Mouse (Mus musculus) E14TG2a.4 (cell line): ENCODE results near the gene Jup.

Experiments used
- H3K27me3 ChIP-seq: 2 replicates; pipeline ENCODE4 v1.6.1; 2014; ENCODE audit warnings: low read length, control low read depth; ENCODE audit not compliant: insufficient read depth
- H3K36me3 ChIP-seq: 2 replicates; pipeline ENCODE4 v1.6.1; 2014; ENCODE audit warnings: low read length, control low read depth; ENCODE audit not compliant: insufficient read depth
- H3K4me1 ChIP-seq: replicated peaks from 2 replicates; pipeline ENCODE4 v1.6.1; 2014; ENCODE audit warnings: low read depth, low read length, control low read depth
- H3K4me3 ChIP-seq: replicated peaks from 2 replicates; pipeline ENCODE4 v1.5.1; 2014; ENCODE audit warnings: mild to moderate bottlenecking, low read length
- H3K9me3 ChIP-seq: 2 replicates; pipeline ENCODE4 v1.6.1; 2014; ENCODE audit warnings: low read length, control low read depth
- CTCF ChIP-seq: conservative IDR thresholded peaks from 2 replicates; pipeline ENCODE4 v1.5.1; 2014; ENCODE audit warnings: low read length
- NANOG ChIP-seq: IDR thresholded peaks from 2 replicates; pipeline ENCODE4 v1.6.1; 2014; ENCODE audit warnings: borderline replicate concordance, low read length, mixed read lengths
- POU5F1 ChIP-seq: IDR thresholded peaks from 2 replicates; pipeline ENCODE4 v1.6.1; 2014; ENCODE audit warnings: low read length, borderline replicate concordance

The Jup gene

GRCm38 (mm10) chr11:100360175-100360574, 37.4 kb downstream of the Jup start:
- Histone ChIP-seq H3K36me3 (no peaks in the 10 kb centered on the region), H3K4me1 (peaks cover 53% of the 10 kb centered on the region), H3K4me3 (no peak overlapping the region), H3K27me3 (peaks cover 18% of the 10 kb centered on the region), H3K9me3 (no peaks in the 10 kb centered on the region)
- TF ChIP-seq POU5F1: no peak
- TF ChIP-seq CTCF: no peak
- no peak for TF ChIP-seq NANOG

- Histone ChIP-seq H3K27me3 (peaks cover 15% of the 10 kb centered on the region), H3K36me3 (peaks cover 24% of the 10 kb centered on the region), H3K4me1 (peaks cover 57% of the 10 kb centered on the region), H3K9me3 (no peaks in the 10 kb centered on the region), H3K4me3 (peak overlapping the region; percentile 95; the same call in 1 of the 2 replicates)
- no peak for TF ChIP-seq NANOG
- TF ChIP-seq CTCF: peak; percentile 13; the same call in 1 of the 2 replicates
- no peak for TF ChIP-seq POU5F1
Measured at GRCm38 (mm10) chr11:100357408-100357807, 40.2 kb downstream of the Jup start.

- peaks cover 30% of the 10 kb centered on the region for H3K36me3 ChIP-seq
- H3K4me1 ChIP-seq: peaks cover 63% of the 10 kb centered on the region
- H3K9me3 ChIP-seq: no peaks in the 10 kb centered on the region
- H3K27me3 ChIP-seq: peaks cover 15% of the 10 kb centered on the region
- H3K4me3 ChIP-seq: peak overlapping the region; percentile 95
- TF ChIP-seq CTCF (no peak), NANOG (no peak), POU5F1 (no peak)
Measured at GRCm38 (mm10) chr11:100356819-100357211, 40.7 kb downstream of the Jup start.

GRCm38 (mm10) chr11:100355972-100356818, 41.4 kb downstream of the Jup start, which contains the start of gene Hap1:
Gene Hap1 (minus strand): TSS chr11:100356128.
- Histone ChIP-seq H3K36me3 (peaks cover 36% of the 10 kb centered on the region), H3K27me3 (peaks cover 15% of the 10 kb centered on the region), H3K9me3 (no peaks in the 10 kb centered on the region), H3K4me1 (peaks cover 69% of the 10 kb centered on the region), H3K4me3 (peak within 1 kb of the TSS; percentile 95)
- TF ChIP-seq POU5F1 (no peak), NANOG (no peak), CTCF (no peak)

- H3K4me1 ChIP-seq: peaks cover 70% of the 10 kb centered on the region
- peaks cover 41% of the 10 kb centered on the region for H3K36me3 ChIP-seq
- H3K27me3 ChIP-seq: peaks cover 15% of the 10 kb centered on the region
- H3K4me3 ChIP-seq: peak overlapping the region; percentile 95
- H3K9me3 ChIP-seq: no peaks in the 10 kb centered on the region
- no peak for TF ChIP-seq CTCF
- TF ChIP-seq NANOG: no peak
- no peak for TF ChIP-seq POU5F1
Measured at GRCm38 (mm10) chr11:100355151-100355951, 42.2 kb downstream of the Jup start.

- Histone ChIP-seq H3K4me1 (peaks cover 77% of the 10 kb centered on the region), H3K9me3 (no peaks in the 10 kb centered on the region), H3K4me3 (no peak overlapping the region), H3K36me3 (peaks cover 67% of the 10 kb centered on the region), H3K27me3 (peaks cover 12% of the 10 kb centered on the region)
- TF ChIP-seq CTCF: no peak; the same call in 1 of the 2 replicates
- no peak for TF ChIP-seq POU5F1
- TF ChIP-seq NANOG: no peak
Measured at GRCm38 (mm10) chr11:100352076-100352857, 45.3 kb downstream of the Jup start.

- TF ChIP-seq POU5F1: no peak
- TF ChIP-seq CTCF: no peak
- no peak for TF ChIP-seq NANOG
- Histone ChIP-seq H3K36me3 (peaks cover 17% of the 10 kb centered on the region), H3K27me3 (no peaks in the 10 kb centered on the region), H3K9me3 (no peaks in the 10 kb centered on the region; the same call in 1 of the 2 replicates), H3K4me3 (no peak overlapping the region), H3K4me1 (peaks cover 42% of the 10 kb centered on the region)
Measured at GRCm38 (mm10) chr11:100344269-100344668, 53.3 kb downstream of the Jup start.
